Mouse (Mus musculus) G1E (cell line): ENCODE data around the gene Plekho1. TPM values are rescaled to one million over a fixed set of nuclear protein-coding genes. Genes with fewer than 3 reads are reported as not detected.

Experiments used
- ATAC-seq: 2 replicates; pipeline ENCODE4 v1.8.0; 2016; ENCODE audit warnings: mild to moderate bottlenecking; ENCODE audit not compliant: insufficient number of reproducible peaks, poor library complexity, low FRiP score, severe bottlenecking; ENCODE audit errors: extremely low read depth
- DNase-seq: peaks from one replicate; pipeline ENCODE4 v3.0.0; 2012; ENCODE audit warnings: low spot score
- H3K27me3 ChIP-seq: 2 replicates; pipeline ENCODE4 v1.6.1; 2012; ENCODE audit warnings: mild to moderate bottlenecking, low read length, inconsistent platforms; ENCODE audit not compliant: insufficient read depth
- H3K36me3 ChIP-seq: replicated peaks from 2 replicates; pipeline ENCODE3; 2012; ENCODE audit warnings: mild to moderate bottlenecking, inconsistent platforms
- H3K4me1 ChIP-seq: 2 replicates; pipeline ENCODE4 v1.6.1; 2012; ENCODE audit warnings: low read depth, low read length, inconsistent platforms, mixed read lengths; ENCODE audit not compliant: insufficient read depth
- H3K4me3 ChIP-seq: 2 replicates; pipeline ENCODE4 v1.5.1; 2012; ENCODE audit warnings: low read depth, mild to moderate bottlenecking, inconsistent platforms, low read length, moderate library complexity, mixed read lengths
- H3K9me3 ChIP-seq: replicated peaks from 2 replicates; pipeline ENCODE4 v1.6.1; 2012; ENCODE audit warnings: inconsistent platforms
- CTCF ChIP-seq: IDR thresholded peaks from 2 replicates; pipeline ENCODE4 v1.5.1; 2012; ENCODE audit warnings: low read depth, low read length, inconsistent platforms, mixed read lengths
- GATA1 ChIP-seq: IDR thresholded peaks from 2 replicates; pipeline ENCODE4 v1.6.1; 2012; ENCODE audit warnings: borderline replicate concordance, low read length, inconsistent platforms, mixed read lengths
- GATA2 ChIP-seq: IDR thresholded peaks from 2 replicates; pipeline ENCODE4 v1.6.1; 2012; ENCODE audit warnings: low read depth, low read length, inconsistent platforms, borderline replicate concordance
- POLR2AphosphoS5 ChIP-seq: IDR thresholded peaks from 2 replicates; pipeline ENCODE4 v1.6.1; 2012; ENCODE audit warnings: low read depth, low read length, inconsistent platforms; ENCODE audit not compliant: insufficient replicate concordance
- TAL1 ChIP-seq: conservative IDR thresholded peaks from 2 replicates; pipeline ENCODE4 v1.6.1; 2012; ENCODE audit warnings: low read depth, low read length, inconsistent platforms, mixed read lengths
- polyA plus RNA-seq: library from polyadenylated mRNA; stranded (reverse); fragments of >175 nt; gene quantifications from 2 replicates; pipeline ENCODE4 v1.2.3, GENCODE M21; 2012
- total RNA-seq, 2 experiments: library from RNA; stranded (forward) in 1 of 2; stranded (reverse) in 1 of 2; fragments of 200-1000 nt in 1 of 2; fragments of >200 nt in 1 of 2; fragmentation: Nextera tagmentation in 1 of 2; gene quantifications; 2 replicates each; pipeline ENCODE4 v1.2.3; 2014 to 2017

The Plekho1 gene
- total and polyA plus RNA-seq, 3 experiments = 5.7 to 10.9 (median 9.7) TPM

DNA sequence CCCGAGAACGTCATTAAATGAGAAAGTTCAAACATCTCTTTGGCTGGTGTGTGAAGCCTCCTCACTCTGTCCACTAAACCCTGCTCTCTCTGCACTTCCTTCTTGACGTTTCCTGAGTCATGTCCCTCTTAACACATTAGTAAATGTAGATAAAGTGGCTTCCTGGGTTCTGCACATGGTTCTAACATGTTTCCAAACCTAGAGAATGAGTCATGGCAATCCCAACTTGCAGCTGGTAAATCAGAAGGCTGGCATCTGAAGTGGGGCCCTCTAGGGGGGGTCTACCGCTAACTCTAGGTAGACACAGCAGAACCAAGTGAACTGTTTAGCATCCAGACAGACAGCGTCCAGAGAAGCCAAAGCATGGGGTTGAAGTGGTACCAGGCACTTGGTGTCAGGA lies 21.7 kb upstream of the Plekho1 start:
- ATAC-seq = peak; percentile 28; the same call in 1 of the 2 replicates
- no peak overlapping the region for H3K4me3 ChIP-seq

DNA sequence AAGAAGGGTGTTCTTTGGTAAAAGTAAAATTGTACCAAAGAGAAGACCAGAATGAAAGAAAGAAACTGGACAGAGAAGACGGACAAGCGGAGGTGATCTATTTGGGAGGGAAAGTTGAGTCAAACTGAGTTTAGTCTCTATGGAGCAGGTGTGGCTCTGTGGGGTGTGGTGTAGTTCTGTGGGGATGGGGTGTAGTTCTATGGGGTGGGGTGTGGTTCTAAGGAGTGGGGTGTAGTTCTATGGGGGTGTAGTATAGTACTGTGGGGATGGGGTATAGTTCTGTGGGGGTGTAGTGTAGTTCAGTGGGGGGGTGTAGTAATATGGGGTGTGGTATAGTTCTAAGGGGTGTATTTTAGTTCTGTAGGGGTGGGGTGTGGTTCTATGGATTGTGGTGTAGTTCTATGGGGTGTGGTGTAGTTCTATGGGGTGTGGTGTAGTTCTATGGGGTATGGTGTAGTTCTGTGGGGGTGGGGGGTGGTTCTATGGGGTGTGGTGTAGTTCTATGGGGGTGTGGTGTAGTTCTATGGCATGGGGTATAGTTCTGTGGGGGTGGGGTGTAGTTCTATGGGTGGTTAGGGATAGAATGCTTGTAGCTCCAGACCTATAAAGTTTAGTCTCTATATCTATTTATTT lies 20.6 kb upstream of the Plekho1 start:
- no peak for TF ChIP-seq POLR2AphosphoS5
- ATAC-seq = no peak
- H3K4me1 ChIP-seq = peaks cover 27% of the 10 kb centered on the region
- no peak for DNase-seq
- H3K36me3 ChIP-seq = peaks cover 12% of the 10 kb centered on the region
- H3K27me3 ChIP-seq = no peaks in the 10 kb centered on the region
- no peaks in the 10 kb centered on the region for H3K9me3 ChIP-seq
- H3K4me3 ChIP-seq = no peak overlapping the region

More for the DNA sequence above, 21.7 kb upstream of the Plekho1 start:
- Histone ChIP-seq H3K4me1 (peaks cover 38% of the 10 kb centered on the region), H3K27me3 (no peaks in the 10 kb centered on the region), H3K9me3 (no peaks in the 10 kb centered on the region), H3K36me3 (peaks cover 10% of the 10 kb centered on the region)
- no peak for DNase-seq
- TF ChIP-seq GATA1 (no peak), CTCF (no peak), TAL1 (no peak), POLR2AphosphoS5 (no peak), GATA2 (no peak)

DNA sequence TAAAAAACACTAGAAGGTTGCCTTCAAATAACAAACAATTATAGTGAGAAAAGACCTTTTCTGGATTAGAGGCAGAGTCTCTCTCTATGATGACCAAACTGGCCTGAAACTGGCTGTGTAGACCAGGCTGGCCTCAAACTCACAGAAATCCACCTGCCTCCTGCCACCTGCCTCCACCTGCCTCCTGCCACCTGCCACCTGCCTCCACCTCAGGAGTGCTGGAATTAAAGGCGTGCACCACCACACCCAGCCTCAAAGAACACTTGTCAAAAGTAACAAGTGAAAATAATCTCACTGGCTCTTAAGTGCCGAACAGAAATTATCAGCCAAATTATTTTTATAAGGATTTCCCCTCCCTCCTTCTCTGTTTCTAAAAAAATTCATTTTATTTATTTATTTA lies 19.9 kb upstream of the Plekho1 start:
- TF ChIP-seq CTCF (no peak), GATA1 (no peak), GATA2 (no peak), TAL1 (no peak), POLR2AphosphoS5 (no peak)
- DNase-seq (no peak), ATAC-seq (no peak)
- no peaks in the 10 kb centered on the region for H3K27me3 ChIP-seq
- no peak overlapping the region for H3K4me3 ChIP-seq
- H3K36me3 ChIP-seq = peaks cover 12% of the 10 kb centered on the region
- H3K4me1 ChIP-seq = peaks cover 20% of the 10 kb centered on the region
- no peaks in the 10 kb centered on the region for H3K9me3 ChIP-seq

DNA sequence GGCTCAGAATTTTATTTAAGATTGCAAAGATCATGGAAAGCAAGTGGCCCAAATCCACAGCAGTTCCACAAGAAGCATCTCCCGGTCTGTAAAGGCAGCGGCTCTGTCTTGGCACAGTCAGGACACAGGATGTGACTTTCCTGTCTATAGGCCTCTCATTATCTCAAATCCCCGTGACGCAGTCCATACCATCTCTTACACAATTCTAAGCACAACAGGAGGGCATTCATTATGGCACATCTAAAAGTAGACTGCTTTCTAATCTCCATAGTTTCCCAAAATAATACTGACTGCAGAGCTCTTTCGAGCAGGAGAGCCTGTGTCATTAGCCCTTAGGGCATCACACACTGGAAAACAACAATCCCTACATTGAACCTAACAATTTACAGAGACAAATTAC lies 17.0 kb upstream of the Plekho1 start:
- H3K27me3 ChIP-seq = no peaks in the 10 kb centered on the region
- no peak for ATAC-seq
- H3K9me3 ChIP-seq = no peaks in the 10 kb centered on the region
- peaks cover 4% of the 10 kb centered on the region for H3K36me3 ChIP-seq
- DNase-seq = no peak
- H3K4me1 ChIP-seq = peaks cover 17% of the 10 kb centered on the region
- TF ChIP-seq TAL1 (no peak), CTCF (no peak), POLR2AphosphoS5 (no peak), GATA2 (no peak)
- H3K4me3 ChIP-seq = no peak overlapping the region

DNA sequence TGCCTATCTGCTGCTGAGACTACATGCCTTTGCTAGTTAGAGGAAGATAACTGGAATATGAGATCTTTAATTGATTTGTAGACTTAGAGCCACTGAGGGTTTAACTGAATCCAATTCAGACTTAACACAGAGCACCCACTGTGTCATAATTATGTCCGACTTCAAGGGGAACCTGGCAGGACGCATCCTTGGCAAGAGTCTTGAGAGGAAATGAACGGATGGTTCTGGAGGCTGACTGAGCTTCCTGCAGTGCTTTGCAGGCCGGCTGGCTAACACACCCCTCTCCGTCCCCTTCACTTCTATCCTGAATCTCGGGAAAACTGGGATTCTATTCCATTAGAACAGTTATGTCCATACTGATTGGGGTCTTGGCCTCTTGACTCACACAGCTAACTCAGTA lies 12.7 kb upstream of the Plekho1 start:
- DNase-seq = no peak
- Histone ChIP-seq H3K4me3 (no peak overlapping the region), H3K4me1 (no peaks in the 10 kb centered on the region), H3K36me3 (peaks cover 7% of the 10 kb centered on the region), H3K9me3 (no peaks in the 10 kb centered on the region), H3K27me3 (no peaks in the 10 kb centered on the region)
- ATAC-seq = no peak
- TF ChIP-seq TAL1 (no peak), GATA2 (no peak), CTCF (no peak), POLR2AphosphoS5 (no peak), GATA1 (no peak)

DNA sequence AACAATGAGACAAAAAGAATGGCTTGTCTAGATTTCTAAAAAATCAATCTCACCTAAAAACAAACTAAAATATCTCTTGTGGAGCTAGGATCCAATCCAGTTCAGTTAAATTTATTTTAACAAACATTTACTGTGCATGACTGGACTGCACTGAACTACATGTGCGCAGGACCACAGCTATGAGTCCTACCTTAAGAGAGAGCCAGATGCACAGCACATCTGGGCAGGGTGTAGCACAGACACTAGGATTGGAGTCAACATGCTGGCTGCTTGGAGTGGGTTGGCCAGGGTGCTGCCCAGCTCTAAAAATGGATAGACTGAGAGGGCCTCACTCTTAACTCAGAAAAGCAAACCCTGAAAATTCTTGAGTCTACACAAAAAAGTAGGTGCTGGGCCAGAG lies 5.8 kb upstream of the Plekho1 start:
- DNase-seq = no peak
- H3K27me3 ChIP-seq = no peaks in the 10 kb centered on the region; the same call in 1 of the 2 replicates
- no peak overlapping the region for H3K4me3 ChIP-seq
- H3K9me3 ChIP-seq = no peaks in the 10 kb centered on the region
- H3K4me1 ChIP-seq = peaks cover 43% of the 10 kb centered on the region
- TF ChIP-seq POLR2AphosphoS5 (no peak), CTCF (no peak), GATA1 (no peak), GATA2 (no peak), TAL1 (no peak)
- peaks cover 17% of the 10 kb centered on the region for H3K36me3 ChIP-seq
- no peak for ATAC-seq

DNA sequence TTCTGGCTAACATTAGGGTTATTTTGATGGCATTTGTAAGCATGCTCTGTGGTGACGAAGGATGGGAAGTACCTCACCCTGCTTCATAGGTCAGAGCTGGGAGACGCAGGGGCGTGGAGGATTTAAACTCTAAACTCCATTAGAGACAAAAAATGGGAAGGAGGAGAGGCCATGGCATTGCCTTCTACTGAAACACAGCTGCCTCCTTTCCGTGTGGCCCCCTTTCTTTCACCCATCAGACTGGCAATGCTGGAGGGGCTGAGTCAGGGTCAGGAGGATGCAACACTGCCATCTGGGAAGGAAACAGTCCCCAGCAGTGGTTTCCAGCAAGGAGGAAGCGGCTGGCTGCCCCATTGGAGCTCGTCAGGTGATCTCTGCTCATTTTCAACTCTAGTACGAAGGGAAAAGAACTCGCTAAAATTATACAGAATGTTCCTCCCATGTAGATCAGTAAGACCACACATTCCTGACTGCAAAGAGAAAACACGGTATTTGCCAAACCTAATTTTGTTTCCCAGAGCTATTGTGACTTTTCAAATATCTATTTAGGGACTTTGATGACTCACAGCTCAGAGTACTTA lies 5.2 kb upstream of the Plekho1 start:
- Histone ChIP-seq H3K4me3 (no peak overlapping the region), H3K36me3 (peaks cover 17% of the 10 kb centered on the region), H3K9me3 (no peaks in the 10 kb centered on the region), H3K27me3 (peaks cover 5% of the 10 kb centered on the region), H3K4me1 (peaks cover 49% of the 10 kb centered on the region)
- DNase-seq = no peak
- no peak for ATAC-seq
- no peak for TF ChIP-seq GATA1
- TF ChIP-seq POLR2AphosphoS5 = no peak
- no peak for TF ChIP-seq GATA2
- no peak for TF ChIP-seq CTCF
- no peak for TF ChIP-seq TAL1
